Mouse (Mus musculus) cerebellum, adult 18-20 months (tissue): Measurements from ENCODE around the gene Ccdc103.
A peak's percentile ranks its signal among the peaks of the same experiment; 100 is the strongest.

Experiments
- DNase-seq, 2 experiments: peaks; one replicate each; pipeline ENCODE4 v3.0.0; 2021

The Ccdc103 gene

GRCm38 (mm10) chr11:102893015-102893651, 12.1 kb downstream of the Ccdc103 start:
- peak; percentile 69 to 81 for DNase-seq

- no peak for DNase-seq
Measured at GRCm38 (mm10) chr11:102894716-102895115, 13.7 kb downstream of the Ccdc103 start.

GRCm38 (mm10) chr11:102895779-102896178, 14.8 kb downstream of the Ccdc103 start:
- DNase-seq: no peak

GRCm38 (mm10) chr11:102896641-102897040, 15.6 kb downstream of the Ccdc103 start:
- no peak for DNase-seq

GRCm38 (mm10) chr11:102898408-102898807, 17.4 kb downstream of the Ccdc103 start:
- peak; percentile 72 for DNase-seq

DNA sequence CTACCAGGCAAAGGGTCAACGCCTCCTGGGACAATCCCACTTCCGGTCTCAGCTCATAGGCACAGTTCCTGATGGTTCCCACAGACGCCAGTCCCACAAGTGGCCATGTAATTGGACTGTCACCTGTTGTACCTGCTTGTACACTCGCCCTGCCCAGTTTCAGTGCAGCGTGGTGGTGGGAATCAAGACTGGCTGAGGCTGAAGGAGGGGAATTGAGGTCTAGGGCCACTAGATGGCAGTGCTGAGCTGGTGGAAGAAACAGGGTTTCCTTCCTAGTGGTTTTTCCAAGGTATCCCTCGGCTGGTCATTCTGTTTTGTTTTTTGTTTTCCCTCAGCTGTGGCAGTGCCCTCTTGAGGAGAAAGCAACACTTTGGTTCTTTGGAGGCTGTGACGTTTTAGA, 19.8 kb downstream of the Ccdc103 start, which contains the start of gene Gfap:
TSS of gene Gfap (minus strand) at position 150 of the 400 bp plus-strand sequence.
- DNase-seq: peak; percentile 86 to 88

DNA sequence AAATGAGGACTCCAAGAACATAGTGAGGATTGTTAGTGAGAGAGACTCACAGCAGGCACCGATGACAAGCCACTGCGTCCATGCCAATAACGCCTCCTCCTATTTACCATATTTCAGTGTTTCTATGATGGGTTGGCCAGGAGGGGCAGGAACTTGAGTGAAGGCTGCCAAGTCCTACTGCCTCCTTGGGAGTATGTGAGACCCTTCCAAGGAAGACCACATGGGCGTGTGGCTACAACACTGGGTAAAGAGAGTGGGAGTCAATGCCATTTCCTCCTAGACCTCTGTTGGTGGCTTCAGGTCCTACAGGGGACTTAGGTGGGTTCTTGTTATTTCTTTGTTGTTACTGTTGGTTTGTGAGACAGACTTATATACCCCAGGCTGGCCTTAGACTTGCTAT, 20.2 kb downstream of the Ccdc103 start:
- DNase-seq: no peak

DNA sequence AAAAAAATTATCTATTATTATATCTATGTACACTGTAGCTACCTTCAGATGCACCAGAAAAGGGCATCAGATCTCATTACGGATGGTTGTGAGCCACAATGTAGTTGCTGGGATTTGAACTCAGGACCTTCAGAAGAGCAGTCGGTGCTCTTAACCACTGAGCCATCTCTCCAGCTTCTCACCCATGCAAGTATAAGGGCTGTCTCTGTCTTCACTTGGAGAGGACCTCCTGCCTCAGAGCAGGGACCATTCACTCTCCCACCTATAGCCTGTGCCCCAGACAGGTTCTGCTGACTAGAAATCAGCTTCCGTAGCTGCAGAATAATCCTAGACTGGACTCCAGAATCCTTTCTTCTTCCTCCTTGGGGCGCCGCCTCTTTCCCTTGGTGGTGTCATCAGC, 21.1 kb downstream of the Ccdc103 start:
- no peak for DNase-seq

- DNase-seq: no peak
Measured at GRCm38 (mm10) chr11:102903654-102904053, 22.6 kb downstream of the Ccdc103 start.

GRCm38 (mm10) chr11:102911376-102911775, 30.4 kb downstream of the Ccdc103 start:
- no peak for DNase-seq

DNA sequence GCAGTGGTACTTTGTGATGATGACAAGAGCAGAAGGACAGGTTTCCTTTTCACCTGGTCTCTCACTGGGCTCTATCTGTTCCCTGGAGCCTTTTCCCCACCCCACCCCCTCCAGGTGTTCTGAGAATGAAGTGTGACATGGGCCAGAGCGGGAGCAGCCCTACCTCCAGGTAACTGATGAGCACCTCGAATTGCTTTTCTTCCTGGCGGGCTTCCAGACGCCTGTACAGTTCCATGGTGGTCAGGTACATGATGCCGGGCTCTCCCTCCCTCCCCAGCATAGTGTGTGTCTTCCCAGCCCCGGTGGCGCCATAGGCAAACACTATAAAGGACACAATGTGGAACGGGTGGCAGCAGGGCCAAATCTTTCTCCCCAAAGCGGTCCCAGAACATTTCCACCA, 34.4 kb downstream of the Ccdc103 start:
- no peak for DNase-seq

- DNase-seq: no peak
Measured at GRCm38 (mm10) chr11:102918077-102918476, 37.1 kb downstream of the Ccdc103 start.

DNA sequence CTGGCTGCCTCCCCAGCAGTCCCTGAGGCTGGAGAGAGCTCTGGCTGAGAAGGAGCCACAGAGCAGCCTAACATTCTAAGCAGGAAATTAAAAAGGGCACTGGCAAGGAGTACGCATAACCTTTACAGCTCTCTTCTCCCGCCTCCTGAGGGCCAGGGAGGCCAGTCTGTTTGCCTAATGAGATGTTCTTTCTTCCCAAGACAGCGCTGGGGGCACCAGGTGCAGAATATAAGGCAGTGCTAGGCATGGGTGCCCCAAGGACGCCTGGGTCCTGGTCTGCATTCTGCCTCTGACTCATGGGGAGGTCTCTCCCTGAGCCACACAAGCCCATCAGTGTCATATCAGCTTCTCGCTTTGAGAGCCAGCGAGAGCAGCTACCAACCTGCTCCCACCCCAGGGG, 40.5 kb downstream of the Ccdc103 start:
- DNase-seq: no peak

- peak; percentile 92 to 95 for DNase-seq
Measured at GRCm38 (mm10) chr11:102924557-102925350, 43.8 kb downstream of the Ccdc103 start, which contains the start of gene Kif18b. Kif18b (minus strand) TSS chr11:102925124.

GRCm38 (mm10) chr11:102925351-102925717, 44.3 kb downstream of the Ccdc103 start:
- DNase-seq: peak in 1 of 2 experiments; percentile 43

DNA sequence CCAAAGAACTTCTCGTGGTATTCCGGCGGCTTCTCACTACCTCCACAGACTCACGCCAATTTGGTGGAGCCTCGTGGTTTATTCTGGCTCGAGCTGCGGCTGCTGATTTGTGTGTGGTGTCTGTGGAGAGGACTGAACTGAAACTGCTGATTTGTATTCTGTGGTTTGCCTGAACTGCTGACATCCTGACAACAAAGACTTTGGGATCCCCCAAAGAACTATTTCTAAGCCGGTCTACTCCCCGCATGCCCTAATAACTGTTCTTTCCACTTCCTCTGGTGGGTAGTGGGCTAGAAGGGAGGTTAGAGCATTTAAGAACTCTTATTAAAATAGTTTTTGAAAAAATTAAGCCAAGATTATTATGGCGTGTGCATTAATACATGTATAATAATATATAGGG, 49.7 kb downstream of the Ccdc103 start:
- no peak for DNase-seq
